Mouse (Mus musculus) forebrain, embryonic 14.5 days (tissue): ENCODE data around the gene Tk1. TPM values are rescaled to one million over a fixed set of nuclear protein-coding genes. Genes with fewer than 3 reads are reported as not detected.
"Not testable (repeated sequence)": the region's sequence is repeated elsewhere in the genome, so short reads cannot be mapped to it uniquely, and the experiment has no call there.

Experiments used
- ATAC-seq: fragments of 200-750 bp; cut with Nextera tagmentation; 2 replicates; pipeline ENCODE4 v1.8.0; 2017; ENCODE audit warnings: mild to moderate bottlenecking, moderate library complexity
- DNase-seq: peaks from one replicate; pipeline ENCODE4 v3.0.0-alpha.2; 2015; ENCODE audit warnings: low spot score
- H3K27ac ChIP-seq: fragments of 300-500 bp; sonication (generic); 2 replicates; pipeline ENCODE4 v1.5.1; 2014; ENCODE audit warnings: low read depth, mild to moderate bottlenecking, control low read depth, low read length, moderate library complexity
- H3K27me3 ChIP-seq: fragments of 300-500 bp; sonication (generic); replicated peaks from 2 replicates; pipeline ENCODE4 v1.6.1; 2014; ENCODE audit warnings: low read length, control low read depth, mixed read lengths; ENCODE audit not compliant: control insufficient read depth, insufficient read depth
- H3K36me3 ChIP-seq: fragments of 300-500 bp; sonication (generic); 2 replicates; pipeline ENCODE4 v1.6.1; 2014; ENCODE audit warnings: low read length, control low read depth; ENCODE audit not compliant: control insufficient read depth, insufficient read depth
- H3K4me1 ChIP-seq: fragments of 300-500 bp; sonication (generic); 2 replicates; pipeline ENCODE4 v1.6.1; 2014; ENCODE audit warnings: antibody characterized with exemption, low read length, control low read depth; ENCODE audit not compliant: control insufficient read depth, insufficient read depth
- H3K4me2 ChIP-seq: fragments of 300-500 bp; sonication (generic); 2 replicates; pipeline ENCODE4 v1.6.1; 2014; ENCODE audit warnings: mild to moderate bottlenecking, control low read depth, low read length
- H3K4me3 ChIP-seq: fragments of 300-500 bp; sonication (generic); 2 replicates; pipeline ENCODE4 v1.5.1; 2014; ENCODE audit warnings: low read depth, low read length, control low read depth
- H3K9ac ChIP-seq: fragments of 300-500 bp; sonication (generic); 2 replicates; pipeline ENCODE4 v1.6.1; 2014; ENCODE audit warnings: mild to moderate bottlenecking, low read length, control low read depth, moderate library complexity
- H3K9me3 ChIP-seq: fragments of 300-500 bp; sonication (generic); replicated peaks from 2 replicates; pipeline ENCODE4 v1.6.1; 2016; ENCODE audit warnings: low read length, control low read depth, mixed read lengths; ENCODE audit not compliant: control insufficient read depth
- WGBS: fragments of 180-500 bp; shearing (Covaris S2); extraction: QIAGEN DNeasy Blood & Tissue Kit; methylation state at CpG from one replicate; pipeline ENCODE4 v1.1.7; 2014; 5-methylcytosine and 5-hydroxymethylcytosine counted together
- polyA plus RNA-seq: library from polyadenylated mRNA; unstranded; fragments of >200 nt; fragmentation: Nextera tagmentation; extraction: Ambion mirVana; gene quantifications from 2 replicates; pipeline ENCODE4 v1.2.1, GENCODE M21; 2014

Tk1 gene
- polyA plus RNA-seq, 1 experiment from 2014 or later, result 67.8 TPM

DNA sequence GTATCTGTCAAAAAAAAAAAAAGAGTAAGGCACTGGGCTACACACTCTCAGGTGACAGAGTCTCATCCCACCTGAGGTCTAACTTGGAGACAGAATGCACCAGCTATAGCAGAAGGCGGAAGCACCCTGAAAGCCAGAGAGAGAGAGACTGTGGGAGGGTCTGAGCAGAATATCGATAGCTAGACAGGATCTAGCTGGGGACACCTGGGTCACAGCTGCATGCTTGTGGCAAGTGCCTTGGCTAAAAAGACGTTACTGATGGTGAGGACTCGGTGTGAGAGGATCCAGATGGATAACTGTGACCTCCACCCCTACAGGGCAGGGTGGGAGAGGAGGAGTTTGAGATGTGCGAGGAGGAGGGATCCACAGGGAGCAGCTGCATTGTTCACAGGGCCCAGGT, 28.9 kb downstream of the Tk1 start:
- ATAC-seq, result no peak
- H3K36me3 ChIP-seq, result no peaks in the 10 kb centered on the region
- H3K27me3 ChIP-seq, result 0 out of 2 replicates have a peak, but pooled peaks cover 3% of the 10 kb centered on the region
- DNase-seq, result no peak
- H3K4me3 ChIP-seq, result no peak overlapping the region
- 51% methylated on average over 5 of the region's 5 CpGs for WGBS
- H3K9me3 ChIP-seq, result no peaks in the 10 kb centered on the region
- no peak overlapping the region for H3K4me2 ChIP-seq
- no peaks in the 10 kb centered on the region for H3K4me1 ChIP-seq
- no peak overlapping the region for H3K9ac ChIP-seq
- no peak overlapping the region for H3K27ac ChIP-seq

DNA sequence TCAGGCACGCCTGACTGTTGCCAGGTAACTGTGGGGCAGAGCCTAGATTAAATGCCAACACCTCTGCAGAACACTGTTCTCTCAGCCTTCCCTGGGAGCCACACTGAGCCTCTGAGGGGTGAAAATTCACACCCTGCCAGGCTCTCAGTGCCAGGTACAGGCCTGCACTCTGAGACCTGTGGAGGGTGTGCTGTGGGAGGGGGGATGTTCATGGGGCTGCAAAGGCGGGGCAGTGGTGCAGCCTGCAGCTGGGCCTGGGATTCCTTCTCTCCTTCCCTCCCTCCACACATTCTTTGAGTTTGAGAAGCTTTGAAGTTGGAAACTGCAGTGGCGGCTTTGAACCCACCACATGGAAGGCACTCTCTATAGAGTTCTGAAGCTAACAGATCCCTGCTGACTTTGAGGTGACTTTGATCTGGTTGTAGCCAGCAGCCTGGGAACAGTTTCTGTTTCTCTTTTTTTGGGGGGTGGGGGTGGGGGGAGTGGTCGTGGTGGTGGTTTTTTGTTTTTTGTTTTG, 31.8 kb downstream of the Tk1 start:
- ATAC-seq, result no peak
- Histone ChIP-seq H3K27ac (no peak overlapping the region), H3K4me2 (no peak overlapping the region), H3K9ac (no peak overlapping the region), H3K4me1 (no peaks in the 10 kb centered on the region), H3K27me3 (0 out of 2 replicates have a peak, but pooled peaks cover 5% of the 10 kb centered on the region), H3K36me3 (no peaks in the 10 kb centered on the region), H3K9me3 (no peaks in the 10 kb centered on the region), H3K4me3 (no peak overlapping the region)
- no peak for DNase-seq
- 56% methylated on average over 4 of the region's 4 CpGs for WGBS

DNA sequence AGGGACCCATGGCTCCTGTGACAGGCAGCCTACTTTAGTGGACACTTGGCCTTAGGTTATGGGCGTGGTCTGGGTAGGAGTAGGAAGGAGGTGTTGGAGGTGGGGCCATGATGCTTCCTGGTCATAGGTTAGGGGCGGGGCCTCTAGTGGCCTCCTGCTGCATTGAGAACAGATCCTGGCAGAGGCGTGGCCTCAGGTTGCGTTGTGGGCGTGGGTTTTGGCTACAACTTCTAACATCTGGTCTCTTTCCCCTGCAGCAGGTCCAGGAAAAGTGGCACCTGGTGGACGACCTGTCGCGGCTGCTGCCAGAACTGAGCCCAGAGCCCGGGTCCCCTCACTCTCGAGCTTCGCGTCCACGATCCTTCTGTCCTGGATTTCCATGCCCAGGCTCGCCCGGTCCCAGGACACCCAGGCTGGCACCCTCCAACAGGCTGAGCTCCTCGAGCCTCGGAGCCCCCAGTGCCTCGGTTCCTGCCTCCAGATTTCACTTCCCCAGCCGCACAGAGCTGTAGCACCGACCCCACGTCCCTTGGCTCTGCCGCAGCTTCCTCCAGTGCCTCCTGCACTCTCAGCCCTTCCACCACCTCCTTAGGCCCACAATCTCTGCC, 33.5 kb downstream of the Tk1 start:
- no peak for ATAC-seq
- Histone ChIP-seq H3K27me3 (0 out of 2 replicates have a peak, but pooled peaks cover 5% of the 10 kb centered on the region), H3K9me3 (no peaks in the 10 kb centered on the region), H3K4me3 (no peak overlapping the region), H3K4me1 (no peaks in the 10 kb centered on the region), H3K4me2 (no peak overlapping the region), H3K27ac (no peak overlapping the region), H3K36me3 (no peaks in the 10 kb centered on the region), H3K9ac (no peak overlapping the region)
- DNase-seq, result no peak
- 9% methylated on average over 22 of the region's 22 CpGs for WGBS

DNA sequence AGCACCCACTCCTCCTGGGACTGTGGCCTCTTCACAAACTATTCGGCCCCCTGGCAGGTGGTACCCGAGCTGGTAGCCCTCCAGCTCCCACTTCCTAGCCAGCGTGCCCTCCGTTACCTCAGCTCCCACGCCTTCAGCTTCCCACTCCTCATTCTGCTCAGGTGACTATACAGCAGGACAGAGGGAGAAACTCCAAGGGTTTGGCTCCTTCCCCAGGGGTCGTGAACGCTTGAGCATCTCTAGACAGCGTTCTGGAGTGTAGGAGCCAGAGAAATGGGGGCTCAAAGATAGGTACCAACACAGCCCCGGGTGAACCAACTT, 34.5 kb downstream of the Tk1 start:
- Histone ChIP-seq H3K4me2 (no peak overlapping the region), H3K27me3 (0 out of 2 replicates have a peak, but pooled peaks cover 5% of the 10 kb centered on the region), H3K36me3 (no peaks in the 10 kb centered on the region), H3K9me3 (no peaks in the 10 kb centered on the region), H3K9ac (no peak overlapping the region), H3K4me1 (no peaks in the 10 kb centered on the region), H3K4me3 (no peak overlapping the region), H3K27ac (no peak overlapping the region)
- WGBS, result 90% methylated on average over 9 of the region's 9 CpGs
- no peak for ATAC-seq
- no peak for DNase-seq

DNA sequence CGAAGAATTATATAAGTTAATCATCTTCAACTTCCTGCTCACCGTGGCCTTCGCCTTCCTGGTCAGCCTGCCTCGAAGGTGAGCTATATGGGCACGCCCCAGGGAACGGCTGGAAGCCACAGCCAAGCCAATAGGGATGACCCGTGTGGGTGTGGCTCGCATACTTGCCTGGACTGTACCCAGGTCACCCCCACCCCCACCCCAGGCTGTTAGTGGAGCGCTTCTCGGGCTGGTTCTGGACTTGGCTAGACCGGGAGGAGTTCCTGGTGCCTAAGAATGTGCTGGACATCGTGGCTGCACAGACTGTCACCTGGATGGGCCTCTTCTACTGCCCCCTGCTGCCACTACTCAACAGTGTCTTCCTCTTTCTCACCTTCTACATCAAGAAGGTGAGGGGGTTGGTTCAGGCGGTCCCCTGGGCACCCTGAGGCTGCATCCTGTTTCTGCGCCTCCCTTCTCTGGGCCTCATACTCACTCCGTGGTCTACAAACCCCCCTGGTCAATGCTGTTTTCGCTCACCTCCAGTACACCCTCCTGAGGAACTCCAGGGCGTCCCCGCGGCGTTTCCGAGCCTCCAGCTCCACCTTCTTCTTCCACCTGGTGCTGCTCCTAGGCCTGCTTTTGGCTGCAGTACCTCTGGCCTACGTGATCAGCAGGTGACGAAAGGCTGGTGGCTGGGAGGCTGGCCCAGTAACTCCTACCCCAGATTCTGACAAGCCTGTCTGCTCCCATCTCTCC, 35.0 kb downstream of the Tk1 start:
- no peak overlapping the region for H3K9ac ChIP-seq
- ATAC-seq, result no peak

DNA sequence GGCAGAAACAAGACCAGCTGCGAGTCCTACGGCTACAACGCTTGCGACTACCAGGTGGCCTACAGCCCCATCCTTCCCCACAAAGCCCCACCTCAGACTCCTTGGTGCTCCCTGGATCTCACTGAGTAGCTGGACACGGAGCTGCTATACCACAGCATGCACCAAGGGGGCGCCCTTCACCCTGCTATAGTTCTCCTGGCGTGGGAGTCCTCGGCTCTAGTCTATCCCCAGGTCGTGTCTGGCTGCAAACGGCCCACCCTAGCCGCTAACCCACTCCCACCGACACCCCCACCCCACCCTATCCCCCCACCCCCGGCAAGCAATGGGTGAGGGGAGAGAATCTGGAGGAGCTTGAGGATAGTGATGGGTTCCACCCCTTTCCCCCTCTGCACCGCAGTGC, 35.6 kb downstream of the Tk1 start:
- 9% methylated on average over 14 of the region's 14 CpGs for WGBS
- ATAC-seq, result no peak
- peak; percentile 60 for DNase-seq
- Histone ChIP-seq H3K9ac (no peak overlapping the region), H3K36me3 (no peaks in the 10 kb centered on the region), H3K4me3 (no peak overlapping the region), H3K9me3 (no peaks in the 10 kb centered on the region), H3K4me2 (peak overlapping the region; percentile 12; the same call in 1 of the 2 replicates), H3K27me3 (0 out of 2 replicates have a peak, but pooled peaks cover 5% of the 10 kb centered on the region), H3K27ac (no peak overlapping the region), H3K4me1 (no peaks in the 10 kb centered on the region)

More for the DNA sequence above, 35.0 kb downstream of the Tk1 start:
- Histone ChIP-seq H3K9me3 (no peaks in the 10 kb centered on the region), H3K27me3 (0 out of 2 replicates have a peak, but pooled peaks cover 5% of the 10 kb centered on the region), H3K27ac (no peak overlapping the region), H3K36me3 (no peaks in the 10 kb centered on the region), H3K4me3 (no peak overlapping the region), H3K4me1 (no peaks in the 10 kb centered on the region), H3K4me2 (peak overlapping the region; percentile 12; the same call in 1 of the 2 replicates)
- DNase-seq, result no peak
- 37% methylated on average over 23 of the region's 23 CpGs for WGBS

DNA sequence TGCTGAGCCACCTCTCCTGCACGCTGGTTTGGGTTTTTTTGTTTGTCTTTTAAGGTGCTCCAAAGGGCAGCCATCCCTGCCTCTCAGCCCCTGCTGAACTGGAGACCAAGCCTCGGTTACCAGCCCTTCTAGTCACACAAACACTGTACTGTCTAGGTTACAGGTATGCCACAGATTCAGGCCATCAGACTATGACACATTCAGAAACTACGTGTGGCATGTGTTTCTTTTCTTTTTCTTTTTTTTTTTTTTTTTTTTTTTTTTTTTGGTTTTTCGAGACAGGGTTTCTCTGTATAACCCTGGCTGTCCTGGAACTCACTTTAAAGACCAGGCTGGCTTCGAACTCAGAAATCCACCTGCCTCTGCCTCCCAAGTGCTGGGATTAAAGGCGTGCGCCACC, 37.4 kb downstream of the Tk1 start:
- ATAC-seq, H3K4me2 ChIP-seq, H3K4me3 ChIP-seq, H3K9me3 ChIP-seq, H3K36me3 ChIP-seq, H3K27ac ChIP-seq, DNase-seq, H3K9ac ChIP-seq, H3K4me1 ChIP-seq: not testable (repeated sequence)
- H3K27me3 ChIP-seq, result peaks cover 13% of the 10 kb centered on the region; the same call in 1 of the 2 replicates
- WGBS, result 81% methylated on average over 7 of the region's 7 CpGs

DNA sequence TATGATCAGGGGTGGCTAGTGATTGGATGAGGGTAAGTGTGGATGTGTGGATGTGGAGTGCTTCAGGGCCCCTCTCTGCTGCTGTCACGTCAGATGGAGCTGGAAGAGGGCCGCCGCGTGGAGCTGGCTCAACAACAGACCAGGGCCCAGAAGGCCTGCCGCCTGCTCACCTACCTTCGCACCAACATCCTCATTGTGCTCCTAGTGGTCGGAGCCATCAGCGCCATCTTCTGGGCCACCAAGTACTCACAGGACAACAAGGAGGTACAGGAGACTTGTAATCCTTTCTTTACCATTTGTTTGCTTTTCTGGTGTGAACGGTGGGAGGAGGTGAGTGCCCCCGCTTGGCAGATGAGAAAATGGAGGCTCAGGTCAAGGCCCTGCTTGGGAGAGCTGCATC, 39.6 kb downstream of the Tk1 start:
- Histone ChIP-seq H3K36me3 (no peaks in the 10 kb centered on the region), H3K27ac (no peak overlapping the region), H3K4me1 (no peaks in the 10 kb centered on the region; the same call in 1 of the 2 replicates), H3K4me3 (no peak overlapping the region), H3K9ac (no peak overlapping the region), H3K9me3 (no peaks in the 10 kb centered on the region), H3K27me3 (peaks cover 25% of the 10 kb centered on the region; the same call in 1 of the 2 replicates), H3K4me2 (no peak overlapping the region)
- WGBS, result 5% methylated on average over 10 of the region's 10 CpGs
- peak; percentile 63 for DNase-seq
- peak; percentile 18; the same call in 1 of the 2 replicates for ATAC-seq
